Mouse (Mus musculus) kidney, embryonic 14.5 days (tissue): Measurements from ENCODE around the gene Ctdspl. TPM values are rescaled to one million over a fixed set of nuclear protein-coding genes. Genes with fewer than 3 reads are reported as not detected.

Experiments used
- ATAC-seq: fragments of 200-750 bp; cut with Nextera tagmentation; 2 replicates; pipeline ENCODE4 v1.8.0; 2017; ENCODE audit warnings: moderate number of reproducible peaks, mild to moderate bottlenecking, moderate TSS enrichment, moderate library complexity; ENCODE audit not compliant: low FRiP score, low TSS enrichment
- H3K27ac ChIP-seq: fragments of 300-500 bp; sonication (generic); 2 replicates; pipeline ENCODE4 v1.5.1; 2014; ENCODE audit warnings: low read depth, mild to moderate bottlenecking, low read length, moderate library complexity, mixed read lengths
- H3K27me3 ChIP-seq: fragments of 300-500 bp; sonication (generic); 2 replicates; pipeline ENCODE4 v1.6.1; 2014; ENCODE audit warnings: mild to moderate bottlenecking, low read length; ENCODE audit not compliant: control insufficient read depth, insufficient read depth
- H3K36me3 ChIP-seq: fragments of 300-500 bp; sonication (generic); 2 replicates; pipeline ENCODE4 v1.6.1; 2014; ENCODE audit warnings: low read length, mixed read lengths; ENCODE audit not compliant: control insufficient read depth, insufficient read depth
- H3K4me1 ChIP-seq: fragments of 300-500 bp; sonication (generic); 2 replicates; pipeline ENCODE4 v1.6.1; 2014; ENCODE audit warnings: low read length, mixed read lengths; ENCODE audit not compliant: control insufficient read depth, insufficient read depth
- H3K4me2 ChIP-seq: fragments of 300-500 bp; sonication (generic); replicated peaks from 2 replicates; pipeline ENCODE4 v1.6.1; 2014; ENCODE audit warnings: low read depth, mild to moderate bottlenecking, low read length
- H3K4me3 ChIP-seq: fragments of 300-500 bp; sonication (generic); 2 replicates; pipeline ENCODE4 v1.5.1; 2014; ENCODE audit warnings: mild to moderate bottlenecking, low read length
- H3K9ac ChIP-seq: fragments of 300-500 bp; sonication (generic); 2 replicates; pipeline ENCODE4 v1.6.1; 2014; ENCODE audit warnings: low read depth, mild to moderate bottlenecking, low read length, moderate library complexity
- H3K9me3 ChIP-seq: fragments of 300-500 bp; sonication (generic); 2 replicates; pipeline ENCODE4 v1.6.1; 2016; ENCODE audit warnings: low read length; ENCODE audit not compliant: control insufficient read depth
- WGBS: fragments of 180-500 bp; shearing (Covaris S2); extraction: QIAGEN DNeasy Blood & Tissue Kit; methylation state at CpG from one replicate; pipeline ENCODE4 v1.1.7; 2014; 5-methylcytosine and 5-hydroxymethylcytosine counted together
- polyA plus RNA-seq: library from polyadenylated mRNA; unstranded; fragments of >200 nt; fragmentation: Nextera tagmentation; extraction: Ambion mirVana; gene quantifications from 2 replicates; pipeline ENCODE4 v1.2.1, GENCODE M21; 2014

Ctdspl gene
- polyA plus RNA-seq, 1 experiment from 2014 or later = 31.2 TPM

- 8% methylated on average over 22 of the region's 22 CpGs for WGBS
- Histone ChIP-seq H3K4me1 (peaks cover 27% of the 10 kb centered on the region; the same call in 1 of the 2 replicates), H3K9ac (peak within 1 kb of the TSS; percentile 59), H3K9me3 (no peaks in the 10 kb centered on the region), H3K4me2 (peak within 1 kb of the TSS; percentile 67), H3K27ac (no peak within 1 kb of the TSS; the same call in 1 of the 2 replicates), H3K36me3 (no peaks in the 10 kb centered on the region), H3K4me3 (peak within 1 kb of the TSS; percentile 42), H3K27me3 (no peaks in the 10 kb centered on the region)
- peak; percentile 95 for ATAC-seq
Observed at GRCm38 (mm10) chr9:119052154-119052944, 126.1 kb downstream of the Ctdspl start, which contains the start of gene Vill. Gene Vill (plus strand): TSS chr9:119052778.

- H3K4me1 ChIP-seq = peaks cover 27% of the 10 kb centered on the region; the same call in 1 of the 2 replicates
- peak overlapping the region; percentile 67 for H3K4me2 ChIP-seq
- ATAC-seq = no peak
- H3K4me3 ChIP-seq = no peak overlapping the region
- WGBS = 74% methylated on average over 9 of the region's 9 CpGs
- H3K9ac ChIP-seq = no peak overlapping the region
- no peaks in the 10 kb centered on the region for H3K27me3 ChIP-seq
- H3K27ac ChIP-seq = no peak overlapping the region
- H3K9me3 ChIP-seq = no peaks in the 10 kb centered on the region
- H3K36me3 ChIP-seq = no peaks in the 10 kb centered on the region
Observed at GRCm38 (mm10) chr9:119053964-119054576, 127.8 kb downstream of the Ctdspl start.

GRCm38 (mm10) chr9:119055336-119055735, 129.1 kb downstream of the Ctdspl start:
- no peak for ATAC-seq
- 88% methylated on average over 4 of the region's 4 CpGs for WGBS
- Histone ChIP-seq H3K4me2 (no peak overlapping the region), H3K4me1 (peaks cover 27% of the 10 kb centered on the region; the same call in 1 of the 2 replicates), H3K9ac (no peak overlapping the region), H3K27ac (no peak overlapping the region), H3K4me3 (no peak overlapping the region), H3K27me3 (no peaks in the 10 kb centered on the region), H3K36me3 (no peaks in the 10 kb centered on the region), H3K9me3 (no peaks in the 10 kb centered on the region)

- no peak for ATAC-seq
- no peak overlapping the region for H3K9ac ChIP-seq
- H3K27ac ChIP-seq = no peak overlapping the region
- H3K27me3 ChIP-seq = no peaks in the 10 kb centered on the region
- WGBS = 85% methylated on average over 7 of the region's 7 CpGs
- peaks cover 9% of the 10 kb centered on the region; the same call in 1 of the 2 replicates for H3K4me1 ChIP-seq
- H3K4me3 ChIP-seq = no peak overlapping the region
- H3K9me3 ChIP-seq = no peaks in the 10 kb centered on the region
- H3K36me3 ChIP-seq = no peaks in the 10 kb centered on the region
- no peak overlapping the region for H3K4me2 ChIP-seq
Observed at GRCm38 (mm10) chr9:119058245-119058644, 132.0 kb downstream of the Ctdspl start.

- Histone ChIP-seq H3K36me3 (no peaks in the 10 kb centered on the region), H3K9ac (no peak overlapping the region), H3K4me2 (no peak overlapping the region), H3K27me3 (no peaks in the 10 kb centered on the region), H3K4me1 (peaks cover 9% of the 10 kb centered on the region; the same call in 1 of the 2 replicates), H3K9me3 (no peaks in the 10 kb centered on the region), H3K27ac (no peak overlapping the region), H3K4me3 (no peak overlapping the region)
- WGBS = 89% methylated on average over 10 of the region's 10 CpGs
- ATAC-seq = no peak
Observed at GRCm38 (mm10) chr9:119060701-119061100, 134.4 kb downstream of the Ctdspl start.

- H3K4me3 ChIP-seq = no peak overlapping the region
- H3K9me3 ChIP-seq = no peaks in the 10 kb centered on the region
- no peaks in the 10 kb centered on the region for H3K36me3 ChIP-seq
- H3K27ac ChIP-seq = no peak overlapping the region
- ATAC-seq = peak; percentile 1; the same call in 1 of the 2 replicates
- no peak overlapping the region for H3K4me2 ChIP-seq
- H3K9ac ChIP-seq = no peak overlapping the region
- peaks cover 9% of the 10 kb centered on the region; the same call in 1 of the 2 replicates for H3K4me1 ChIP-seq
- WGBS = 30% methylated on average over 19 of the region's 19 CpGs
- no peaks in the 10 kb centered on the region for H3K27me3 ChIP-seq
Observed at GRCm38 (mm10) chr9:119063036-119063644, 136.9 kb downstream of the Ctdspl start.

- Histone ChIP-seq H3K9me3 (no peaks in the 10 kb centered on the region), H3K4me2 (no peak overlapping the region), H3K9ac (no peak overlapping the region), H3K27me3 (no peaks in the 10 kb centered on the region), H3K4me1 (peaks cover 9% of the 10 kb centered on the region; the same call in 1 of the 2 replicates), H3K27ac (no peak overlapping the region), H3K4me3 (no peak overlapping the region), H3K36me3 (no peaks in the 10 kb centered on the region)
- 63% methylated on average over 4 of the region's 4 CpGs for WGBS
- no peak for ATAC-seq
Observed at GRCm38 (mm10) chr9:119064296-119064695, 138.0 kb downstream of the Ctdspl start.

- no peak overlapping the region for H3K4me3 ChIP-seq
- no peaks in the 10 kb centered on the region for H3K9me3 ChIP-seq
- no peak overlapping the region for H3K9ac ChIP-seq
- no peaks in the 10 kb centered on the region for H3K27me3 ChIP-seq
- ATAC-seq = peak; percentile 32; the same call in 1 of the 2 replicates
- no peak overlapping the region for H3K27ac ChIP-seq
- H3K4me1 ChIP-seq = peaks cover 9% of the 10 kb centered on the region; the same call in 1 of the 2 replicates
- no peak overlapping the region for H3K4me2 ChIP-seq
- 2% methylated on average over 6 of the region's 6 CpGs for WGBS
- H3K36me3 ChIP-seq = 0 out of 2 replicates have a peak, but pooled peaks cover 8% of the 10 kb centered on the region
Observed at GRCm38 (mm10) chr9:119067601-119068000, 141.3 kb downstream of the Ctdspl start.
